Mouse (Mus musculus): ENCODE data around the gene Rfx7.
A peak's percentile ranks its signal among the peaks of the same experiment; 100 is the strongest.

Rfx7 gene

GRCm38 (mm10) chr9:72531996-72532380 lies at the start of gene Rfx7:
Gene Rfx7 (plus strand): TSS chr9:72532240.
- DNase-seq (ENCODE audit: low read depth in 2 of 2, low spot score in 2 of 2): peak; percentile 61 to 68

- no peak for DNase-seq (ENCODE audit: low read depth in 2 of 2, low spot score in 2 of 2)
These were observed 43.5 kb upstream of the Rfx7 start for GRCm38 (mm10) chr9:72488523-72488922.

DNA sequence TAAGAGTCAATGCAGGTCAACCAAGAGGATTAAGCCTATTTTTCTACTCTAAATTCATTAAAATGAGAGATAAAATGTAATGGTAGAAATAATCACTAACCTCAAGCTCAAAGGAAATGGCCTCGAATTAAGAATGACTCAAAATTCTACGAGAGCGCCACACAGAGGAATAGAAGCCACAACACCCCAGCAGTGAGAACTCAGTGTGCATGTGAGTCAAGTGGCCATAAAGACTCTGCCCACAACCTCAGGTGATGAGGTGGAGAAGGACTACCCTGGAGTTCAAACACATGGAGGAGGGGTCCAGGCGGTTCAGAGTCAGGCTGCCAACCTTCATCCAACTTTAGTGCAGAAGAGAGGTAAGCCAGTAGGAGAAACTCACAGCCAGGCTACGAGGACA lies 42.9 kb upstream of the Rfx7 start:
- no peak for DNase-seq (ENCODE audit: low read depth in 2 of 2, low spot score in 2 of 2)

- DNase-seq (ENCODE audit: low read depth in 2 of 2, low spot score in 2 of 2): peak; percentile 82 to 88
These were observed 40.4 kb upstream of the Rfx7 start for GRCm38 (mm10) chr9:72491559-72492193.

GRCm38 (mm10) chr9:72492194-72492565 lies 39.9 kb upstream of the Rfx7 start, which contains the start of gene Tex9:
Gene Tex9 (minus strand): TSS chr9:72492212.
- DNase-seq (ENCODE audit: low read depth in 2 of 2, low spot score in 2 of 2): no peak

DNA sequence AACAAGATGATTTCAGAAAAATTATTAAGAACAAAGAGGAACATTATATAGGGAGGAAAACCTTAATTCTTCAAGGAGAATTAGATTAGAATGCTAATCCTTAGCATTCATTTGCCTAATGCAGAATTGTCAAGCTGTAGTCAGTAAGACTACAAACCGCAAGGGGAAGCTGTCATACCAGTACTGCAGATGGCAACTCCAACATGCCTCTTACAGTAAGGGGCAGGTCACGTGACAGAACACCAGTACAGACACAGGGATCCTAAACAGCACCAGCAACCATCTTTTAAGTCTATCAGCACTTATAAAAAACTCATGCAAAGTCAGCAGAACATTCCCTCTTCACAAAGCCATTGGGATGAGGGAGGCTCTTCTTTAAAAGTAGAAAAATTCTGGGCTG lies 38.6 kb upstream of the Rfx7 start:
- peak; percentile 35 to 42 for DNase-seq (ENCODE audit: low read depth in 2 of 2, low spot score in 2 of 2)

DNA sequence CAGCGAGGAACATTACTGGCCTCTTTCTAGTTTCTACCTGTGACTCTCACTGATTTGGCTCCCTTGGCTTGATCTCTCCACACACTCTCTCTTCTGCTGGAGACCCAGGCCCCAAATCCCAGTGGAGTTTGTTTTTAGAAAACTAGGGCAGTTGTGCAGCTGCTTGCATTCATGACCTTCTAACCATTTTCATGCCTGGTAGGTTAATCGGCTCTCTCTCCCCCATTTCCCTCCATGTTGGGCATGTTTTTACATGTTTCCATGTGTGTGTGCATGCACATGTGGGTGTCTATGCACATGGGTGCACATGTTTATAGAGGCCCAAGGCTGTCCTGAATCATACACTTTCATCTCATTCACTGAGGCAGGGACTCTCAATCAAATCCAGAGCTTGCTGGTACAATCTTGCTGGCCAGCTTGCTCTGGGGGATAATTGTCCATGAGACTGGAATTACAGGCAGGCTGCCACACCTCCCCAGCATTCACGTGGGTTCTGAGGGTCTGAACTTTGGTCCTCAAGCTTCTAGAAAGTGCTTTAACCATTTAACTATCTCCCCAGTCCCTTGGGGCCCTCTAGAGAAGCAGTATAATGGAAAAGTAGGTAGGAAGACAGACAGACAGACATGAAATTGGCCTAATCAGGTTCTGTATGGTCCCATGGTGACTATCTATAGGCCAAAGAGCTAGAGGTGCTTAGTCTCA lies 37.9 kb upstream of the Rfx7 start:
- DNase-seq (ENCODE audit: low read depth in 2 of 2, low spot score in 2 of 2): no peak

DNA sequence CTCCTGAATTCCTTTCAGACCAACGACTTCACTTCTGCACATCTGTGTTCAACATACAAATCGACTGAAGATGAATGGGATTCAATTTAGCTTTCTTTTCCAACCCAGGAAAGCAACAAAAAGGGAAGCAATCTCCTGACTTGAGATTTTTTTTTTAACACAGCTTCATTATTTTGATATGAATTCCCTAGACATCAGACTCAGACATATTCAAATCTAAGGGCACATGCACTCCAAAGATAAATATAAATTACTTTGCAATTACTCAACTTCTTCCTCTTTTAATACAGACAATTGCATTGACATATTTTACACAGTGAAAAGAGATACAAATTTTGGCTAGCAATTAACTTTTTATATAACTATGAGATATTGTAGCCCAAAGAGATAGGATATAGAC lies 35.3 kb upstream of the Rfx7 start:
- DNase-seq (ENCODE audit: low read depth in 2 of 2, low spot score in 2 of 2): no peak

- DNase-seq (ENCODE audit: low read depth in 2 of 2, low spot score in 2 of 2): no peak
These were observed 34.9 kb upstream of the Rfx7 start for GRCm38 (mm10) chr9:72497171-72497570.

- DNase-seq (ENCODE audit: low read depth in 2 of 2, low spot score in 2 of 2): no peak
These were observed 19.6 kb upstream of the Rfx7 start for GRCm38 (mm10) chr9:72512229-72512981.

- no peak for DNase-seq (ENCODE audit: low read depth in 2 of 2, low spot score in 2 of 2)
These were observed 16.7 kb upstream of the Rfx7 start for GRCm38 (mm10) chr9:72515366-72515765.

GRCm38 (mm10) chr9:72519246-72519645 lies 12.8 kb upstream of the Rfx7 start:
- DNase-seq (ENCODE audit: low read depth in 2 of 2, low spot score in 2 of 2): no peak

GRCm38 (mm10) chr9:72520849-72521248 lies 11.2 kb upstream of the Rfx7 start:
- DNase-seq (ENCODE audit: low read depth in 2 of 2, low spot score in 2 of 2): no peak

- no peak for DNase-seq (ENCODE audit: low read depth in 2 of 2, low spot score in 2 of 2)
These were observed 5.9 kb upstream of the Rfx7 start for GRCm38 (mm10) chr9:72526091-72526490.

GRCm38 (mm10) chr9:72530237-72530636 lies 1.8 kb upstream of the Rfx7 start:
- DNase-seq (ENCODE audit: low read depth in 2 of 2, low spot score in 2 of 2): peak; percentile 90 to 91

DNA sequence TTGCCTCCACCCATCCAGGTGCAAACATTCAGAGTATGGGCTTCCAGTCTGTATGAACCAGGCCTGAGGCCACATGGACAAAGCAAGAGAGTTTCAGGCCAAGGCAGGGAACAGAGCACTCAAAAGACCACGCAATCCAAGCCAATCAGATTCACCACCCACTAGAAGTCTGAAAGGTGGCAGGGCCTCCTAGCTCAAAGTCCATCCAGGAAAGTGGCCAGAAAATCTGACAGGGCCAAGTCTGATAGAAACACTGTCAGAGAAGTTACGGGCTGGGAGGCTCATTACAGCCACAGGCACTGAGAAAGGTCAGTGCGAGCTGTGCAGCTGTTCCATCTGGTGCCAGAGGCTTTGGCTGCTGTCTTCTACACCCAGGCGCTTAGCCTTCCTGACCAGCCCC lies 1.2 kb upstream of the Rfx7 start:
- DNase-seq (ENCODE audit: low read depth in 2 of 2, low spot score in 2 of 2): peak in 1 of 2 experiments; percentile 1

DNA sequence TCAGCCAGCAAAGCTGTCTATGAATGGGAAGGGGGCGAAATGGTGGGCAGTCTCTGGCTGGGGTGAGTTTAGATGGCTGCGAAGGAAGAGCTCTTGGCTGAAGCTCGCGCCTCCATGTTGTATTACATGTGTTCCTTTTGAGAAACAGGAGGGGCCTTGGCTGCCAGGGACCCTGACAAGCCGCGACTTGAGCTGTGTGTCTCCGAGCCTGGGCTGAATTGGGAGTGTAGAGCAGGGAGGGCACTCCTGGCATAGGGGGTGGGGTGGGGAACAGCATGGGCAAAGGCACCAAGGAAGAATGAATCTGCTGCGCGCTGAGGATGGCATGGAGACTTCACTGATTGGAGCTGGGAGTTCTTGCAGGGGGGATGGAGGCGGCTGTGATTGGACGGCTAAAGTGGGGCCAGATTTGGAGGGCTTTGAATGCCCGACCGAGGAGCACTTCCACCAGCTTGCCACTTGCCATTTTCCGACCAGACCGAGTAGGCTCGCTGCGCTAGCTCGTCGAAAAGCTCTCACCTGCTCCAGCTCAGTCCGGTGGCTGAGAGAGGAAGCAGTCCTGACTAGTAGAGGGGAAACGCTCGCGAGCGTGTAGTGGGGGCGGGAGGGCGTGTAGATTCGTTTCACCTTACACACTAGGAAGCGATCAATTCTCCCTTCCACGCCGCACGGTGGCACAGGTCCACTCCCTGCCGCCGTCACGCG lies 597 bp upstream of the Rfx7 start:
- DNase-seq (ENCODE audit: low read depth in 2 of 2, low spot score in 2 of 2): peak; percentile 70 to 76

DNA sequence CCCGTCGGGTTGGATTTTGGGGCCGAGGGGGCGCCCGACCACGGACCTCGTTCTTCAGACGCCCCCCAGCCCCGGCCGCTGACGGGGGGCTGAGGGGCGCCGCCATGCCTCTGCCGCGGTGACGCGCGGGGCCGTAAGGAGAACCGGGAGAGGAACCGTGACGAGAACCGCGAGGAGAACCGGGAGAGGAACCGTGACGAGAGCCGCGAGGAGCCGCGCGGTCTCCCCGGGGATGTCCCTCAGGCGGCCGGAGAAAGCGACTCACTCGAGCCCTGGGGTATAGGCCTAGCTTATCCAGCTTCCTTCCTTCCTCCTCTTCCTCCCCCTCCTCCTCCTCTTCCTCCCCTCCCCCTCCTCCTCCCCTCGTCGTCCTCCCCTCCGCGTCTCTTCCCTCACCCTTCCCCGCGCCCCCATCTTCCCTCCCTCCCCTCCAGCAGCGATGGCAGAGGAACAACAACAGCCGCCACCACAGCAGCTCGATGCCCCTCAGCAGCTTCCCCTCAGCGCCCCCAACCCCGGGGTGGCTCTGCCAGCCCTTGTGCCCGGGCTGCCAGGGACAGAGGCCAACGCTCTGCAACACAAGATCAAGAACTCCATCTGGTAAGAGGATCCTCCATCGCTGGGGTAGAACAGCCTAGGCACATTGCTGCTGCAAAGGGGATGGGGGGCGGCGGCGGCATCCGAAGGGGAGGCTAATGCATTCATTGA lies 495 bp downstream of the Rfx7 start:
- peak; percentile 35 to 42 for DNase-seq (ENCODE audit: low read depth in 2 of 2, low spot score in 2 of 2)

DNA sequence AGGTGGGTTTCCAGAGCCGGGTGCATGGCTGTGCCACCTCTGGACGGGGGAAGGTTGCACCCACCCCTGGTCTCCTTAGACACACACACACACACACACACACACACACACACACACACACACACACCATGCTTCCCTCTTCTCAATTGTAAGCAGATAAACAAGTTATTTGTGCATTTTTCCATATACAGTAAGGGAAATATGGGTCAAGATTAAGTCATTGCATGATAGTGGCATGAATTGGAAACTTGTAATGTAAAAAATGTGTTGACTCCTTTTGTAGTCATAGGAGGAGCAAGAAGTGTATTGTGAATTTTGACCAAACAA lies 1.0 kb downstream of the Rfx7 start:
- no peak for DNase-seq (ENCODE audit: low read depth in 2 of 2, low spot score in 2 of 2)

GRCm38 (mm10) chr9:72534985-72535384 lies 2.9 kb downstream of the Rfx7 start:
- DNase-seq (ENCODE audit: low read depth in 2 of 2, low spot score in 2 of 2): no peak

DNA sequence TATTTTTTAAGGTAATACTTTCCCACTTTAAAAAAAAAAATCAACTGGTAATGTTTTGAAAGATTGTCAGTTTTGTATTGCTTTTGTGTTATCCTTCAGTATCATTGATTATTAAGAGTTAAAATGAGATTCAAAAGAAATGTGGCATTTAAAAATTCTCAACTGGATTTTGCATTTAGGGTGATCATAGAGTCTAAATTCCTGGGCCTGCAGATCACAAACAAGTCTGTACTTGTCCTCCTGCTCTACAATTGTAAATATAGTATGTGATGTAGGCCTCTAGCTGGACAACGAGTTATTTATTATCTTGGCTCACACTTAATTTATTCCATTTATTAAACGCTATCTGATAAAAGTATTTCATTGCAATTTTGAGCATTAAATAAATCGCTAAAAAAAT lies 3.4 kb downstream of the Rfx7 start:
- DNase-seq (ENCODE audit: low read depth in 2 of 2, low spot score in 2 of 2): no peak

Data from CD8-positive naive resting alpha-beta T cell, adult 2 months (primary cell).